Mouse (Mus musculus) lung, postnatal 0 days (tissue): ENCODE data around the gene Gm9821.
A peak's percentile ranks its signal among the peaks of the same experiment; 100 is the strongest.

Source experiments
- CTCF ChIP-seq: IDR thresholded peaks from 2 replicates; pipeline ENCODE4 v1.5.1; 2016; ENCODE audit warnings: antibody characterized with exemption, mild to moderate bottlenecking
- EP300 ChIP-seq: IDR thresholded peaks from 2 replicates; pipeline ENCODE4 v1.6.1; 2016; ENCODE audit warnings: antibody characterized with exemption, mild to moderate bottlenecking, control low read depth

DNA sequence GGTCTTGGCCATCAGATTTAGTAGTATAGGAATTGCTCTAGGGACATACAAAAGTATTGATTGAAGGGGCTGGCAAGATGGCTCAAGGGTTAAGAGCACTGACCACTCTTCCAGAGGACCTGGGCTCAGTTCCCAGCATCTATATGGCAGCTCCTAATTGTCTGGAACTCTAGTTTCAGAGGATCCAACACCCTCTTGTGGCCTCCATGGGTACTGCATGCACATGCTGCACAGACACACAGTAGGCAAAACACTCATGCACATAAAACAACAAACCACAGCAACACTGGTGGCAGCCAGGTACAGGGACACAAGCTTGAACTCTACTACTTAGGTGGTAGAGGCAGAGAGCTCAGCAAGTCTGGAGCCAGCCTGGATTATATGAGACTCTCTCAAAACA lies 44.2 kb downstream of the Gm9821 start:
- TF ChIP-seq CTCF (peak; percentile 58), EP300 (no peak)
